Mouse (Mus musculus) MEL (cell line): Measurements from ENCODE around the gene Pdgfa.

Experiments
- BHLHE40 ChIP-seq: IDR thresholded peaks from 2 replicates; pipeline ENCODE4 v1.6.1; 2012; ENCODE audit warnings: low read depth, mild to moderate bottlenecking, inconsistent platforms, low read length, improper control_type of control experiment, borderline replicate concordance
- CTCF ChIP-seq, 3 experiments: IDR thresholded peaks in 2 of 3; conservative IDR thresholded peaks in 1 of 3; 2 replicates each; pipeline ENCODE4 v1.5.1; 2011 to 2012; ENCODE audit warnings: low read length in 3 of 3, low read depth in 2 of 3, mild to moderate bottlenecking in 2 of 3, improper control_type of control experiment in 1 of 3, inconsistent platforms in 1 of 3, mixed read lengths in 1 of 3, moderate library complexity in 1 of 3; ENCODE audit not compliant: control insufficient read depth in 1 of 3, insufficient read depth in 1 of 3, poor library complexity in 1 of 3, severe bottlenecking in 1 of 3
- EP300 ChIP-seq, 2 experiments: IDR thresholded peaks; 2 replicates each; pipeline ENCODE4 v1.6.1; 2011; ENCODE audit warnings: improper control_type of control experiment in 2 of 2, low read length in 2 of 2, low read depth in 1 of 2, mild to moderate bottlenecking in 1 of 2
- ETS1 ChIP-seq: IDR thresholded peaks from 2 replicates; pipeline ENCODE4 v1.6.1; 2012; ENCODE audit warnings: low read depth, mild to moderate bottlenecking, inconsistent platforms, low read length, improper control_type of control experiment, moderate library complexity
- JUND ChIP-seq: IDR thresholded peaks from 2 replicates; pipeline ENCODE4 v1.6.1; 2011; ENCODE audit warnings: low read depth, mild to moderate bottlenecking, improper control_type of control experiment, low read length
- MAX ChIP-seq: IDR thresholded peaks from 2 replicates; pipeline ENCODE4 v1.6.1; 2011; ENCODE audit warnings: low read length, improper control_type of control experiment
- MYC ChIP-seq: IDR thresholded peaks from 2 replicates; pipeline ENCODE4 v1.6.1; 2011; ENCODE audit warnings: low read depth, mild to moderate bottlenecking, low read length, improper control_type of control experiment, moderate library complexity
- NRF1 ChIP-seq: IDR thresholded peaks from 2 replicates; pipeline ENCODE4 v1.6.1; 2014; ENCODE audit warnings: low read depth, mild to moderate bottlenecking, inconsistent platforms, low read length, improper control_type of control experiment, moderate library complexity; ENCODE audit not compliant: poor library complexity, insufficient read depth, severe bottlenecking
- POLR2A ChIP-seq, 2 experiments: IDR thresholded peaks; 2 replicates each; pipeline ENCODE4 v1.6.1; 2011 to 2012; ENCODE audit warnings: low read length in 2 of 2, mild to moderate bottlenecking in 2 of 2, control low read depth in 1 of 2, improper control_type of control experiment in 1 of 2, low read depth in 1 of 2, moderate library complexity in 1 of 2; ENCODE audit not compliant: control insufficient read depth in 1 of 2, insufficient read depth in 1 of 2, poor library complexity in 1 of 2
- TBP ChIP-seq: IDR thresholded peaks from 2 replicates; pipeline ENCODE4 v1.8.0; 2011; ENCODE audit warnings: low read depth, low read length, improper control_type of control experiment
- TCF12 ChIP-seq: IDR thresholded peaks from 2 replicates; pipeline ENCODE4 v1.6.1; 2014; ENCODE audit warnings: low read depth, mild to moderate bottlenecking, inconsistent platforms, low read length, improper control_type of control experiment, moderate library complexity
- USF1 ChIP-seq: IDR thresholded peaks from 2 replicates; pipeline ENCODE4 v1.6.1; 2014; ENCODE audit warnings: low read depth, mild to moderate bottlenecking, inconsistent platforms, low read length, improper control_type of control experiment, moderate library complexity
- ZMIZ1 ChIP-seq: IDR thresholded peaks from 2 replicates; pipeline ENCODE4 v1.6.1; 2012; ENCODE audit warnings: low read depth, mild to moderate bottlenecking, inconsistent platforms, low read length, improper control_type of control experiment, moderate library complexity

DNA sequence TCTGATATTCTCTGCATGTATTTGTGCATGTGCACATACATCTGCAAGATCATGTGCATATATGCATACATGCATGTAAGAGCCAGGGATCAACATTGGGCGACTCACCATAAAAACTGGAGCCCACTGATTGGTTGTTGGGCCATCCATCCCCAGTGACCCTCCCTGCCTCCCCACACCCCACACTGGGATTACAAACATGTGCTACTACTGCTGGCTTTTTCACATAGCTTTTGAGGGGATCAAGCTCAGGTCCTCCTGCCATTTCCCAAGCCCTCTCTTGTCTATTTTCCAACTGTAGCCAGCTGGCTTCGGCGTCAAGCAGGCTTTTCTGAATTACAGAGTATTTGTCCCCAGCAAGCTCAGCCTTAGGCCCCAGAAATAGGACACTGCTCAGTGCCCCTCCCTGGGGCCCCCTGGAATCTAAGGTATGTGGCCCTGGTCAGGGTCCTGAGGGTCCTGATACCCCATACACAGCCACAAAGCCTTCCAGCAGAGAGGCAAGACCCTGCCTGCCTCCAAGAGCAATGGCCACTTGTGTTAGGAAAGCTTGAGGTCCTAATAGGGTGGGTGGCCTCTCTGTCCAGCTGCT lies 58.5 kb downstream of the Pdgfa start:
- no peak for TF ChIP-seq ETS1
- no peak for TF ChIP-seq POLR2A (IDR thresholded peaks at IDR 0.05; ENCODE audit: control insufficient read depth in 1 of 2, insufficient read depth in 1 of 2, low read depth in 1 of 2, low read length in 2 of 2, poor library complexity in 1 of 2)
- no peak for TF ChIP-seq CTCF (IDR thresholded peaks at IDR 0.05 in 2 of 3, conservative IDR thresholded peaks at IDR 0.05 in 1 of 3; ENCODE audit: control insufficient read depth in 1 of 3, insufficient read depth in 1 of 3, low read depth in 2 of 3, low read length in 3 of 3, poor library complexity in 1 of 3, severe bottlenecking in 1 of 3)
- TF ChIP-seq TBP, result no peak
- no peak for TF ChIP-seq BHLHE40
- TF ChIP-seq JUND, result no peak
- no peak for TF ChIP-seq TCF12
- TF ChIP-seq MYC, result no peak
- TF ChIP-seq USF1, result no peak
- no peak for TF ChIP-seq MAX
- TF ChIP-seq ZMIZ1, result no peak
- no peak for TF ChIP-seq EP300 (IDR thresholded peaks at IDR 0.05; ENCODE audit: low read depth in 1 of 2, low read length in 2 of 2)
- TF ChIP-seq NRF1, result no peak
